Mouse (Mus musculus) WW6 (cell line): Measurements from ENCODE around the gene Rcor3.

Experiments used
- DNase-seq: peaks from one replicate; pipeline ENCODE4 v3.0.0-alpha.2; 2013; ENCODE audit warnings: low read depth, low spot score

Rcor3 gene

DNA sequence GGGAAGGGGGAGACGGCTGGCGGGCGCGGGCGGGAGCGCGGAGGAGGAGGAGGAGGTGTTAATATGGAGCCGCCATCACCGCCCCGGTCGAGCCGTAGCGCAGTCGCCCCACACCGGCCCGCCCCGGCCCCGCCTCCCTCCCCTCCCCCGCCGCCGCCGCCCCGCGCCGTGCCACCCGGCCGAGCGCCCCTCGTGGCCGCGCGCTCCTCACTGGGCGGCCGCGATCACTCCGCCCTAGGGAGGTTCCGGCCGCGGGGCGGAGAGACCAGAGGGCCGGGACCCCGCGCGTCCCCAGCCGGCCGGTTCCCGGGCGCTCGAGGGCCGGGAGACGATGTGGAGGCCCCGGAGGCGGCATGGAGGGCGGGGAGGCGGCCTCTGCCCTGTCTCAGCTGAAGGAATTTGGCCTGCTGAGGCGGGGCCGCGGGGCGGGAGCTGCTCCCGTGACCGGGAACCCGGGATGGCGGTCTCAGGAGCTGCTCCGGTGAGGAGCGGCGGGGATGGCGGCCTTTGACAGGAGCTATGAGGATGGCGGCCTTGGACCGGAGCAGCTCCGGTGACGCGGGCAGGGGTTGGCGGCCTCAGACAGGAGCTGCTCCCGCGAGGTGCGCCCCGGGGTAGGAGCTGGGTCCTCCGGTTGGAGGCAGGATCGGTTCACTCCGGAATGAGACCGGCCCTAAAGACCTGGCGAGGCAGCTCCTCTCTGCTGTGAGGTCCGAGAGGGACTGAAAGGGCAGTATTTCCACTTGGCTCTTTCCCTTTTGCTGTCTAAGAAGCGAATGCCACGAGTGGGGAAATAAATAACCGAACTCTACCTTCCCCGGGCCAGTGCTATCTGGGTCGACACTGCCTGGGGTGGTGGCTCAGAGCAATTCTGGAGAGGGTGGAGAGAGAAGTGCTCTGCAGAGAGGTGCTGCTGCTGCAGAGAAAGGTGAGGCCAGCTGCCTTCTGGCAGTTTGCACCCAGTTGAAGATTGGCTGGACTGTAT, at the start of gene Rcor3:
TSS of gene Rcor3 (minus strand) at position 137 of the 985 bp plus-strand sequence.
- DNase-seq = peak; percentile 33

DNA sequence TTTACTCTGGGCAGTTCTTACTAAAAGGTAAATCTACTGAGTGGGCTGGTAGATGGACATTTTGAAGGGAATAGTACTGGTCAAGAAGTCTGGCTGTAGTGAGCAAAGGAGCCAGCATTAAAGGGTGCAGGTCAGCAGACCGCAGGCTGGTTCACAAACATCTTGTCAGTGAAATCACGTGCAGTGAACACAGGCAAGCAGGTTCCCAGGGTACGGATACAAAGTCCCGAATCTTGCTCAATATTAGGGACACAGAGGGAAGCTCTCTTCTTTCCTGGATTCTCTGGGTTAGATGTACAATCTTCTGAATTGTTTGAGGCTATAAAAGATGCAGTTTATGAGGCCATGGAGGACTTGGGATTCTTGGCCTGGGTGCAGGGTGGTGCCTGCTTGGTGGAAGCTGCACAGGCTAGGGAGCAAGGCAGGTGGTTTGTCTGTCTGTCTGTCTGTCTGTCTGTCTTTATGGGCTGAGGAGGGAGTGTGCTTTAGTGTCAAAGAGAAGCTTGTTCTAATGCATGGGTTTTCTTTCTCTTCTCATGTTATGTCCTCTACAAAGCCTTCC, 43.9 kb upstream of the Rcor3 start:
- DNase-seq = no peak

DNA sequence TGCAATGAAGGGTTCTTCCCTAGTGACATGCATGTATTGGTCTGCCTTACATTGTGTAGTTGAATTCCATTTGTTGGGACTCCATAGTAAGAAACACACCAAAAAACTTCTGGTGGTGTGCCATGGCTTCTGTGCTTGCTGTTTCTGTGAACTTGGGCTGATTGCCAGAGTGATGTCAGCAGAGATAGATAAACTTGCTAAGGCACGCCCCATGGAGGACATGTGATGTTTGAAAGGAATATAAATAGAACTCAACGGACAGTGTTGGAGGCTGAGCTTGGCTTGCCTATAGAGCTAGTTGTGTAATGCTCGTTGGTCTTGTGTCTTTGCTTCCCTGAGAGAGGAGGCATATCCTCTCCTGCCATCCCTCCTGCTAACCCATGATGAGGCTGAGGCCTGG, 42.0 kb upstream of the Rcor3 start:
- DNase-seq = no peak

DNA sequence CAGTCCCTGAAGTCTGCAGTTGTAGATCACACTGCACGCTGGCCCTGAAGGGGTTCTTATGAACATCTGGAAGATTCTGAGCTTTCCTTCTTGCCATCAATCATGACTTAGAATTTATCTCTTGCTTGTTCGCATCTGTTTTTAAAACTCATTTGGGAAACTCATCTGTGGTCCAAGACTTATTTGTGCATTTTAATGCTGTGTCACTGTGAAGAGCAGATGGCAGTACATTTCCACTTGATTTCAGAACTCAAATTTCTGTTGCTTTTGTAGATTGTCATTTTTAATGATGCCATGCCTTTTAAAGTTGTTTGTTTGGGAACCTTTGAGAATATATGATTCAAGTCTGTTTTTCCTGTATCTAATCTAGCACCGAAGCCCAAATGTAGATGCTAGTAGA, 33.6 kb upstream of the Rcor3 start:
- no peak for DNase-seq

DNA sequence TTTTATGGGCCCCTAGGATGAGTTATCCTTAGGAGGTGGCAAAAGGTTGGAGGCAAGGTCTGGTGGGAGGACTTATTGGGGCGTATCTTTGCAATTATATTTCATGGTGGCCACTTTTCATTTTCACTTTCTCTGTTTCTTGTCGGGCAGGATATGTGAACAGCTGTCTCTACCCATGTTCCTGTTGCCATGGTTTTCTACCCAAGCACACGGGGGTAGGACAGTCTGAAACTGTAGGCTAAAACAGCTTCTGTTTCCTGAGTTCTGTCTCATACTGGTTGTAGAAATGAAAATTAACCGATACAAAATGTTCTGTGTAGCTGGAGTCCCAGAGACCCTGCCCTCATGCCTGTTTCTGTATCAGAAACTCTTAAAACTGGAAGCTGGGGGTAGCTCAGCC, 13.3 kb upstream of the Rcor3 start:
- no peak for DNase-seq

DNA sequence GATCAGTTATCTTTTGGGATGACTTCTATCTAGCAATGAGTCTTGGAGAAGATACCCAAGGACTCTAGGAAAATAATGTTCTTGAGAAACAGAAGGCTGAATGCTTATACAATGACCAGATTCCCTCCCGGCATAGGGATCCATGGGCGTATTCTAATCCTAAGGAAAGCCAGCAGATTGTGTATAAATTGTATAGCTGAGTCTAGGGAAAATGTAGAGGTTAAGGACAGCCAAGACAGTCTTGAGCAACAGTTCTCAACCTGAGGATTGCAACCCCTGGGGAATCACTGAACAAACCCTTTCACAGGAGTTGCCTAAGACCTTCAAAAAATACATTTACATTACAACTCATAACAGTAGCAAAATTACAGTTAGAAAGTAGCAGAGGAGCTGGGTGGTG, 2.5 kb upstream of the Rcor3 start:
- no peak for DNase-seq

DNA sequence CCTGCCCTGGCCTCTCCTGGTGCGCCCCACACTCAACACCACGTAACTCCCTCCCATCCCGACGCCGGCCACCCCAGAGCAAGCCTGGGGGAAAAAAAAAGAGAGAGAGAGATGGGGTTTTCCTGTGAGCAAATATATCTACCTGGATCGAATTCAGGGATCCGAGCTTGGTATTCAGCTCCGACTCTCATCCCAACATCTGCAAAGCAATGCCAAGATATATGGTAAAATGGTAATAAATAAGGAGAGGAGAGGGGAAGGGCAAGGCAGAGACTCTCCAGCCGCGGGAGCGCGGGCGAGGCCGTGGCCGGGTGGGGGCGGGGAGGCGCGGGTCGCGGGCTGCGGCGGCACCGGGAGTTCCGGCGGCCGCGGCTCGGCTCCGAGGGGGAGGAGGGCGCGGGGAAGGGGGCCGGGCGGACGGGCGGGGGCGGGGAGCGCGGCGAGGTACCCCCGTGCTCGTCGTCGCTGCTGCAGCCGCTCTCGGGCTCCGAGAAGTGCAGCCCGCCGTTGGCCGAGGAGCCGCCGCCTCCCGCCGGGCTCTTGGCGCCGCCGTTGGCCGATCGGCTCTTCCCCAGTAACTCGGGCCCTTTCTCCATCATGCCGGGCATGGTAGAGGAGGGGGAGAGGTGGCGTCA, 454 bp downstream of the Rcor3 start:
- peak; percentile 18 for DNase-seq

DNA sequence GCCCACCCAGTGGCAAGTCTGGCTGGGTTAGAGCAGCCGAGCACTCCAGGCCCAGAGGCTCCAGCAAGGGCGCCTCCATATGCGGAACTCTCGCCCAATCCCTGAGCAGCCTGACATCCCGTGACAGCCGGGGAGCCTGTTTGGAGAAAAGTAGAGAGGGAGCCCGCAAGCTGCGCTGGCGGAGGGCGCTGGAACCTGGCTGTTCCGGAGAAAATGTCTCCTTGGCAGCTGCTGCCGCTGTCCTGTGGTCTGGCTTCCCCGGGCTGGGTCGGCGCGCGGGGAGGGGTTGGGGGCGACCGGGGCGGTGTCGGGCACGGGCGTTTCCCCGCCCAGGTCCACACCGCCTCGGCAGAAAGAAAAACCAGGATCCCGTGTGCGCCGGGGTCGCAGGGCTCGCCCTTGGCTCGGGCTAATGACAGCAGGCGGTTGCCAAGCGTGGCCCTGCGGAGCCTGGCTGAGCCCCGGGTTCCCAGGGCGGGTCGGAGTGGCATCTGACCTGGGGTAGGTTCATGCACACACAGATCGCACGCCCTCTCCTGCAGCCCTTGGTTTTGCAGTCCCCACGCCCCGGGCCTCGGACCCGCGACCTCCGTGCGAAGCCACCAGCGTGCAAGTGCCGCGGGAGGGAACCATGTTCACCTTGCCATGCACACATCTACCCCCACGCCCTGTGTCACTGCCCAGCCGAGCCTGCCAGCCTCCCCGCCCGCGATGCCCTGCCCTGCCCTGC, 1.1 kb downstream of the Rcor3 start:
- DNase-seq = peak; percentile 61

DNA sequence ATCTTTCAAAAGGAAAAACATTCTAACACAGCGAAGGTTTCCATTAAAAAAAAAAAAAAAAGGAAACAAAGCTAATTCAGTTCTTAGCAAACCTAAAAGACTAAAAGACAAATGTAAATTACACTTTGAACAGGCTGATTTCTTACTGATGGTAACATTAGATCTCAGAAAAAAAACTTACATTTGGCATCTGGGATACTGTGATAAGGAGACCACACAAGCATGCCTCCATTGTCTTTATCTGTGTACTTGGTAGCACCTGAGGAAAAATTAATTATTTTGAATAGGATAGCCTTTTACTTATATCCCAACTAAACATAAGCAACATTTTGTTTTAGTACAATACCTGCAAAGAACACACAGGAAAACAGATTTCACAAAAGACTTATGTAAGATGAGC, 7.7 kb downstream of the Rcor3 start:
- DNase-seq = no peak

DNA sequence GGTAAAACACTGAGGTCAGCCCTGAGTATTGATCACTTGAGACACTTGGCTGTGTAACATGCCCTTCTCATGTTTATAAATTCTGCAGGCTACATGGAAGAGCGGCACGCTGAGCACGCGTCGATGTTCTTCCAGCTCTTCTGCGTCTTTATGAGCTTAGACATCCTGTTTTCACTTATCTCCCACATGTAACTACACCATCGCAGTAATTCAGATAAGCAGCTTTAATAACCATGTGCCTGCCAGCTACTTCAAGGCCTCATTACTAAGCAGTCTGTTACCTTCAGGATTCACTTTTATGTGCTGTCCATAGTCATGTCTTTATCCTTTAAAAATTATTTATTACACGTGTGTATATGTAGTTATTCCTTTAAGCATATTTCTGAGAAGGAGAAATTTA, 9.5 kb downstream of the Rcor3 start:
- no peak for DNase-seq

DNA sequence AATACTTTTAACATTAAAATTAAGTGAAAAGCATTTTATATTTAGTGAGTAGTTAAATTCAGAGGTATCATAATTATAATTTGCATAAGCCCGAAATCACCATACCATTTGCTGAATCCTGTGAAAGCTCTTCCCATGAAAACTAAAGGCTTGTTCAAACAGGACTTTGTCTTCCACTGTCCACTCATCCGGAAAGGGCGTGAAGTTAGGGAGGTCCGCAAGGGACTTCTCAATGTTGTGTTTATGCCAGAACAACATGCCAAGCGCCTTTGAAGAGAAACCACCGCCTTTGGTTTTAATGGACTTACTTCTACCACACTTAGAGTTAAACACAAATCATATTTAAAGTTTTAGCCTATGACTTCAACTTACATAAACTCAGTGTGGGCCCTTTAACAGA, 12.1 kb downstream of the Rcor3 start:
- no peak for DNase-seq

DNA sequence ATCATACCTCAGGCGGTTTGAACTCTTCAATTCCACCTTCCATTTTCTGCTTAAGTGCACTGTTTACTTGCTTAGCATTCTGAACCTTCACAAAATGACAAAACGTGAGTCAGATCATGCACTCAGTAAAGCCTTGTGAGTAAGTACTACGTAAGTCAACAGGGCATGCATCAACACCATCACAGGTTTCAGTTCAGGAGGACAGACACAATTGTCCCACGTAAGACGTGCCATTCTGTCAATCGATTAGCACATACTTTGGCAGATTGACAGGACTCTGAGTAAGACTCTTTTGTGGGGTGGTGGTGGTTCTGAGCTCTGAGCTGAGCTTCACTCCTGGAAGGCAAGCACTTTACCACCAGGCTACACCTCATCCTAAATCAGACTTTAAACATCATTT, 21.6 kb downstream of the Rcor3 start:
- no peak for DNase-seq

DNA sequence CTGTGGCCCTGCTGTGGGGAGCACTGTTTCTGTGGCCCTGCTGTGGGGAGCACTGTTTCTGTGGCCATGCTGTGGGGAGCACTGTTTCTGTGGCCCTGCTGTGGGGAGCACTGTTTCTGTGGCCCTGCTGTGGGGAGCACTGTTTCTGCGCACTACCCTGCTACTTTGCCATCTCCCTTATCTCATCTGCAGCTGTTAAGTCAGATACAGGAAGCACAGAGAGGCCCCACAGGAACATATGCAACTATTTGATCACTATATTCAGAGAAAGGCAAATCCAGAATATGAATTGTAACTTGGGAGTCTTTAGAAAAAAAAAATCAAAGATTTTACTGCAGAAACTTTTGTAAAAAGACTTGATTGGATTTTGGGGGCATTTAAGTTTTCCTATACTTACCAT, 22.5 kb downstream of the Rcor3 start:
- DNase-seq = no peak

DNA sequence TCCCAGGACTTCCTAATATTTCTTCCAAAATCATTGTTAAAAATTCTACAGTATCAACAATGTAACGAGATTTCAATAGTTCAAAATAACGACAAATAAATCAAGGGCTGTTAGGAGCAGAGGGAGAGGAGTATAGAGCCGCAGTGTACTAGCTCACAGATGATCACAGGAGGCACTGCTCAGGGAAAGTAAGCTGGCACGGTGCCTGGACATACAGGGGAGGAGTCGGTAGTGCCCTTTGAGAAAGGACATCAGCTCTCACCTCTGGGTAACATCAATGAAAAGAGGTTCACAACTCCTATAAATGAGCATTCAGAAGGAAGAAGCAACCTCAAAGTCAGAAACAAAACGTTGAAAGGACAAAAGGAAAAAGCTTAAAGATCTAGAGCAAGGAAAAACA, 28.7 kb downstream of the Rcor3 start:
- no peak for DNase-seq

DNA sequence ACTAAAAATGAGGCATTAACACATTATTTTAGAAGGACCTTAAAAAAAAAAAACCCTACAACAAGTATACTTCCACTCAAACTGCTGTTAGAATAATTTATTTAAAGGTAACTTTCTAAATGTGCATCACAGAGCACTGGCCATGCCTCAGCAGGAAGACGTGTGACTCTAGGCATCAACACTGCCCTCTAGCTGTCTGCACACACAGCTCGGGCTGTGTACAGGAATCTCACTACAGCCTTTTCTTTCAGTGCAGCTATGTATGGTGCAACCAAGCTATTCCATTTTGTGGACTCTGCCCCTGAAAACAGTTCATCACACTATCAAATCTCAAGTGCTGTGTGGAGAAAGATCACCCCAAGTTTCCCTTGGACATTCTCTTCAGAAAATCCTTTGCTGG, 30.5 kb downstream of the Rcor3 start:
- no peak for DNase-seq

DNA sequence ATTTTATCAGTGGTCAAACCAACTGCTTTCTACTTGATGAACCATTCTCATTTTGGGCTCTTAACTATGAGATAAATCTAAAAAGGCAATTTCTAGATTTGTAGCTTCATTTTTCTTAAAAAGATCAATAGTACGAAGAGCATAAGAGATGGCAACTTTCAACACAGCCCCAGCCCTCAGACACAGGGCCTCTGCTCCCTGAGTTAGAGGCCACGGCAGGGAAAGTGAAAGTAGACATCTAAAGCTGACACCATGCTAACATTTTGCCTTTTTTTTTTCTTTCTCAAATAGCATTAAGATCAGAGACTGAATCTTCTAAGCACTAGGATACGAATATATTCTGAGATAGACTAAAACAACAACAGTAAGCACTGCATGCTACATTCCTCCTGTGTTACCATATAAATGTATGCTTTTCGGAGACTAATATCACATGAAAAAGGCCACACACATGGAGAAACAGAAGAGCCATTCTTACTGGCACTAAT, 31.9 kb downstream of the Rcor3 start:
- DNase-seq = no peak

DNA sequence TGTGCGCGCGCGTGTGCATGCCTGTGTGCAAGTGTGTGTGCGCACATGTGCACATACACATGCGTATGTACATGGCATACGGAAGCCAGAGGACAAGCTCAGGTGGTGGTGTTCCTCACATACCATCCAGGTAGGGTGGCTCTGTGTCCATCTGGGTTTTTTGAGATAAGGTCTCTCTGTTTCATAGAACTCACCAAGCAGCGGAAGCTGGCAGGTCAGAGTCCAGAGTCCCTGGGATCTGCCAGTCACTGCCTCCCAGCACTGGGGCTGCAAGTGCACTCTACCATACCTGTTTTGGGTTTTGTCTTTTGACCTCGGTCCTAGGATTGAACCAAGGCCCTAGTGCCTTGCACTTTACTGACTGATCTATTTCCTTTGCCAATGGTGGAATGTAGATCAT, 33.8 kb downstream of the Rcor3 start:
- DNase-seq = no peak

DNA sequence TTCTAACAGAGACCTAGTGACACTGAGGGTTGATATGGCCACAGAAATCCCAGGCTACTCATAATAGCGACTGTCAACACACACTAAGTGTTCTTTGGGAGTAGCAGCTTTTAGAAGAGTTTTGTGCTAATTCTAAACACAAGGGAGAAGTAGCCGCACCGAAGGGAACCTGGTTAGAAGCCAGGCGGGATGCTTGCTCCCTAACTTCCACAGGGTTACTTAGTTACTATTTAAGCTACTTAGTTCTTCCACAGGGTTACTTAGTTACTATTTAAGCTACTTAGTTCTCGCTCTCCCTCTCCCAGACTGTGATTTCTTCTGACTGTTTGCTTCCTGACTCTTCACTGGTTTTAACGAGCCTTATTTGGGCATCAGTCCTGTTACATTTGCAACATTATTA, 34.7 kb downstream of the Rcor3 start:
- DNase-seq = no peak

DNA sequence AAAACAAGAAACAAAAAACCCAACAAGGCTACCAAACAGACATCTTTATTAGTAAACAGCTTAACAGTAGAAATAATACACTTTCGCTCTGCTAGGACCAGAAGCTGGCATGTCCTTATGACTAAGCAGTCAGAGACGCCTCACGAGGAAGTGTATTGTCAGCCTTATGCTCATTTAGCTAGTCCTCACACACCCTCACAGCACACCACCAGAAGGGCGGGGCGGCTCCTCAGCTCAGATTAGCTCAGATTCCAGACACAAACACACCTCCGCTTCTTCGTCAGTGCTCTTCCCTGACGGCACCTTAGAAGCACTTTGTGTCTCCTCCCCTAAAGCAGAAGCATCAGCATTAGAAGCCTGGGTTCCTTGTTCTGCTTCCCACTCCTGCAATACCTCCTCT, 36.5 kb downstream of the Rcor3 start:
- DNase-seq = no peak

DNA sequence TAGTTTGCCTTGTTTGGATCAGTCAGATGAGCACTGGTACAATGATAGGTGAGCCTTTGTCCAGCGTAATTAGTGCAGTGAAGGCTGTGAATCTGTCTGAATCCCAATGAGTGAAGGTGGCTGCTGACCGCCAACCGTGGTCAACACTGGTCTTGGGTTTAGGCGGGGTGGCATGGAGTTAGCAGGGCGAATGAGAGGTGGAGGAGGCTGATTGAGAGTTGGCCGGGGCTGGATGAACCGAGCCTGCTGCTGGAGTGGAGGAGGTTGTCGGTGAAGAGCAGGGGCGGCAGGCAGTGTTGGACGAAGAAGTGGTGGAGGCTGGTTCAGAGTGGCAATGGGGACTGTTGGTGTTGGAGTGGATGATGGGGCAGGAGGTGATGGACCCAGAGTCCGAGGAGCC, 37.1 kb downstream of the Rcor3 start:
- DNase-seq = no peak

DNA sequence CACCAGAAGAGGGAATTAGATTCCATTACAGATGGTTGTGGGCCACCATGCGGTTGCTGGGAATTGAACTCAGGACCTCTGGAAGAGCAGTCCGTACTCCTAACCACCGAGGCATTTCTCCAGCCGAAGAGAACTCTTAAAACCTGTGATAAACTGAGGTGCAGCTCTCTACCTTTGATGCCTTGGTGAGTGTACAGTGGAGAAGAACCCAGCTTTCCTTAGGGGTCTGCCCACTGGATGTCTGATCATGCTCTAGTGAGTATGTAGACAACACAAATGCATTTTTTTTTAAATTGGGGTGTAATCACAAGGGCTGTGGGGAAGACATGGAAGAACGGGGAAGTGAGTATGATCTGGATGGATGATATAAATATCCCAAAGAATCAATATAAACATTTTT, 42.2 kb downstream of the Rcor3 start:
- DNase-seq = no peak
